Mouse (Mus musculus) embryonic facial prominence, embryonic 15.5 days (tissue): ENCODE results near the gene Sdhb. TPM values are rescaled to one million over a fixed set of nuclear protein-coding genes. Genes with fewer than 3 reads are reported as not detected.

Experiments used
- ATAC-seq: fragments of 200-750 bp; cut with Nextera tagmentation; 2 replicates; pipeline ENCODE4 v1.8.0; 2017; ENCODE audit warnings: low read depth, moderate TSS enrichment; ENCODE audit not compliant: insufficient number of reproducible peaks, low FRiP score, low TSS enrichment
- H3K27ac ChIP-seq: fragments of 300-500 bp; sonication (generic); replicated peaks from 2 replicates; pipeline ENCODE4 v1.5.1; 2015; ENCODE audit warnings: mild to moderate bottlenecking, inconsistent platforms
- H3K27me3 ChIP-seq: fragments of 300-500 bp; sonication (generic); 2 replicates; pipeline ENCODE4 v1.6.1; 2015; ENCODE audit warnings: inconsistent platforms
- H3K36me3 ChIP-seq: fragments of 300-500 bp; sonication (generic); 2 replicates; pipeline ENCODE4 v1.6.1; 2015; ENCODE audit warnings: mild to moderate bottlenecking, inconsistent platforms
- H3K4me1 ChIP-seq: fragments of 300-500 bp; sonication (generic); 2 replicates; pipeline ENCODE4 v1.6.1; 2015; ENCODE audit warnings: inconsistent platforms
- H3K4me2 ChIP-seq: fragments of 300-500 bp; sonication (generic); replicated peaks from 2 replicates; pipeline ENCODE4 v1.6.1; 2015; ENCODE audit warnings: mild to moderate bottlenecking, inconsistent platforms
- H3K4me3 ChIP-seq: fragments of 300-500 bp; sonication (generic); replicated peaks from 2 replicates; pipeline ENCODE4 v1.5.1; 2015; ENCODE audit warnings: mild to moderate bottlenecking, inconsistent platforms
- H3K9ac ChIP-seq: fragments of 300-500 bp; sonication (generic); 2 replicates; pipeline ENCODE4 v1.6.1; 2015; ENCODE audit warnings: inconsistent platforms
- H3K9me3 ChIP-seq: fragments of 300-500 bp; sonication (generic); replicated peaks from 2 replicates; pipeline ENCODE4 v1.6.1; 2016; ENCODE audit warnings: inconsistent platforms
- WGBS: fragments of 180-500 bp; shearing (Covaris S2); methylation state at CpG from one replicate; pipeline ENCODE4 v1.1.7; 2015; 5-methylcytosine and 5-hydroxymethylcytosine counted together
- polyA plus RNA-seq: library from polyadenylated mRNA; unstranded; fragments of >200 nt; fragmentation: Nextera tagmentation; extraction: Ambion mirVana; gene quantifications from 2 replicates; pipeline ENCODE4 v1.2.1, GENCODE M21; 2015

Gene Sdhb
- 356 and 362 TPM in 2 replicates for polyA plus RNA-seq

DNA sequence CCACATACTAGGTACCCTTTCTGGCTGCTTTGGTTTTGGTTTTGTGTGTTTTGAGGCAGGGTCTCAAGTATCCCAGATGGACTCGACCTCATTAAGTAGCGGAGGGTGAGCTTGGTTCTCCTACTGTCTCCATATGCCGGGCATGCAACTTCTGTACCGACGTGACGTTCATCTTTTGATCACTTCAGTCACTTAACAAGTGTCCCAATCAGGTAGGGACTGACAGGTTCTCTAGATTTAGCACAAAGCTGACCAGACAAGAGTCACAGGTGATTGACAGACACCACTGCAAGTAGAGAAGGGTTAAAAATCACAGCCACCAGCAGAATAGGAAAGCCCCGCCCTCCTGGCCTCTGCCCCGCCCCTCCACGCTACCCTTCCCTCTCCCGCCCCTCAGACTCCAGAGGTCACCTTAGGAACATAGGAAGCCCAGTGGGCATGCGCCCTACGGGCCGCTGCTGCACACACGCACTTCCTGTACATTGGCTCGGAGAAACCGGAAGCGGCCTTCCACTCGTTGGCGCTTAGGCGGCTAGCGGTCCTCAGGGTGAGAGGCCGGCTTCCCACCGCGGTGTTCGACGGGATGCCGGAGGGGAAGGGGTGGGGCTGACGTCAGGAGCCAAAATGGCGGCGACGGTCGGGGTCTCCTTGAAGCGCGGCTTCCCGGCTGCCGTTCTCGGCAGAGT is at the start of gene Sdhb:
TSS of gene Sdhb (plus strand) at position 423 of the 686 bp plus-strand sequence.
- H3K9me3 ChIP-seq, result no peaks in the 10 kb centered on the region
- peak within 1 kb of the TSS; percentile 90 for H3K4me2 ChIP-seq
- 0 out of 2 replicates have a peak, but pooled peaks cover 1% of the 10 kb centered on the region for H3K36me3 ChIP-seq
- no peaks in the 10 kb centered on the region for H3K27me3 ChIP-seq
- WGBS, result 2% methylated on average over 37 of the region's 37 CpGs
- ATAC-seq, result peak; percentile 95
- peaks cover 51% of the 10 kb centered on the region for H3K4me1 ChIP-seq
- H3K27ac ChIP-seq, result peak within 1 kb of the TSS; percentile 85
- H3K4me3 ChIP-seq, result peak within 1 kb of the TSS; percentile 94
- peak within 1 kb of the TSS; percentile 90 for H3K9ac ChIP-seq

DNA sequence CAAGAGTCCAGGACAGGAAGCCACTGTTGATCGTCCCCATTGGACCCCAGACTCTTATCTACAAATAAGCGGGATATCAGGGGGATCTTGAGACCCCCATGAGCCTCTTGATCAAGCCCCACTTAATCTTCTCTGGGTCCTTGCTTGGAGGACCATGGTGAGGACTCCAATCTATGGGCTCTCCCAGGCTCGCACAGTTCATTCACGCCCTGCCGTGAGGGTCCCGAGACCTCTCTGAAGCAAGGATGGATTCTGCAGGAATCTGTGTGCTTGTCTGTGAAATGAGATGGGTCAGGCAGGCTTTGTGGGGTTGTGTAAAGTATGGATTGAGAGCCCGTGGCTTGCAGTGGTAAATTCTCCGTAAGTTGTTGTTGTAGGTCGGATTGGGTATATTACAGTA is 49.6 kb upstream of the Sdhb start:
- Histone ChIP-seq H3K4me3 (no peak overlapping the region), H3K4me2 (no peak overlapping the region), H3K4me1 (peaks cover 23% of the 10 kb centered on the region), H3K9ac (no peak overlapping the region), H3K36me3 (no peaks in the 10 kb centered on the region), H3K9me3 (no peaks in the 10 kb centered on the region), H3K27me3 (peaks cover 29% of the 10 kb centered on the region), H3K27ac (no peak overlapping the region)
- WGBS, result 87% methylated on average over 9 of the region's 9 CpGs
- no peak for ATAC-seq

DNA sequence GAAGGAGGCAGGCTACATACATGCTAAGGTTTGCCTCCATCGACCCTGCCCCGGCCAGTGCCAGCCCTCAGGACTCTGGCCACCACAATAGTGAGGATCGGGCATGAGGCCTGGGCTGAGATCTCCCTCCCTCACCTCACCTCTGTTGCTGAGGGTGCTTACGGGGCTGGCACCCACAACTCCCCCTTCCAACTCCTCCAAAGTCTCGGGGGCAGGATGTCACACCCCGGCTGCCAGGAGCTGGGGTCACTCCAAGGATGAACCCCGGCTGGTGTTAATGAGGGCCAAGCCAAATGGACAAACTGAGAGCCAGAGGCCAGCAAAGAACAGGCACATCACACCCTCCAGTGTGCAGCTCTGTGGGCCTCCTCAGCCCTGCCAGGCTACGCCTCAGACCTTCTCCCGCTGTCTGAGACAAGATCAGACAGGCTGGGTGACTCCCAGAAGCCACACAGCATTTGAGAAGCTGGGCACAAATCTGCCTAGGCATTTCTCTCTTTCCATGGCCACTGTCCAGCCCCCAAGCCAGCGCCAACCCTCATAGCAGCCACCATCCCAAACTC is 48.7 kb upstream of the Sdhb start:
- ATAC-seq, result no peak
- WGBS, result 78% methylated on average over 10 of the region's 10 CpGs
- H3K4me2 ChIP-seq, result no peak overlapping the region

DNA sequence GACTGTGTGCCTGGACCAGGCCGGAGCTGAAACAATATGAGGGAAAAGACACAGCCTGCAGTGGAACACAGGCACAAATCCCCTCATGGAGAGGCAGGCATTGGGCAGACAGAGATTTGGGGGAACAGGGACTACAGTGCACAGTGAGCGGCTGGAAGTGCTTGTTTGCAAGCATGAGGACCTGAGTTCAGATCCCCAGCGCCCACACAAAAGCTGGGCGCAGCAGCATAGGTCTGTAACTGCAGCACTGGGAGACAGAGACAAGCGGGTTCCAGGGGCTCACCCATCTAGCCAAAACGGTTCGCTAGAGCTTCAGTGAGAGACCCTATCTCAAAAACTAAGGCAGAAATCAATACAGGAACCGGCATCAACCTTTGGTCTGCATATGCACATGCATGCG is 47.4 kb upstream of the Sdhb start:
- 90% methylated on average over 9 of the region's 9 CpGs for WGBS
- H3K27me3 ChIP-seq, result peaks cover 8% of the 10 kb centered on the region
- H3K4me2 ChIP-seq, result no peak overlapping the region
- no peak overlapping the region for H3K4me3 ChIP-seq
- no peaks in the 10 kb centered on the region for H3K9me3 ChIP-seq
- no peak overlapping the region for H3K27ac ChIP-seq
- peaks cover 20% of the 10 kb centered on the region for H3K4me1 ChIP-seq
- ATAC-seq, result no peak
- H3K9ac ChIP-seq, result no peak overlapping the region
- no peaks in the 10 kb centered on the region for H3K36me3 ChIP-seq

More for the DNA sequence above, 48.7 kb upstream of the Sdhb start:
- Histone ChIP-seq H3K27me3 (peaks cover 20% of the 10 kb centered on the region), H3K27ac (no peak overlapping the region), H3K9ac (no peak overlapping the region), H3K36me3 (no peaks in the 10 kb centered on the region), H3K9me3 (no peaks in the 10 kb centered on the region), H3K4me1 (peaks cover 20% of the 10 kb centered on the region), H3K4me3 (no peak overlapping the region)

DNA sequence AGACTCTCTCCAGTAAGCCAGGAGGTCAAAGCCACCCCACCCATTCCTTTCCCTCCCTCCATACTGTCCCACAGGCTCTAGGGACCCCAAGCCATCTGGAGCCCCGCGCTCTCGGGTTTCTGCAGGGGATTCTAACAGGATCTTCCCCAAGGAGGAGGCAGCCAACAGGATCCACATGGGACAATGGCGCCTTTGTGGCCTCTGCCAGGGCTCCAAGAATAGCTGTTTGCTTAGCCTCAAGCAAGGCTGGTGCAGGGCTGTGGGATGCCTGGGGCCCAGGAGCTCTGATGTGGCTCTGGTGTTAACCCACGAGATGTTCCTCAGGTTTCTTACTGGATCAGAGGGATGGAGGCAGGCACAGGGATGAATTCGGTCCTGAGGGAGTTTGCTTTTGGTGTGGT is 46.3 kb upstream of the Sdhb start:
- peak overlapping the region; percentile 48; the same call in 1 of the 2 replicates for H3K27ac ChIP-seq
- 31% methylated on average over 6 of the region's 6 CpGs for WGBS
- peak; percentile 81 for ATAC-seq

DNA sequence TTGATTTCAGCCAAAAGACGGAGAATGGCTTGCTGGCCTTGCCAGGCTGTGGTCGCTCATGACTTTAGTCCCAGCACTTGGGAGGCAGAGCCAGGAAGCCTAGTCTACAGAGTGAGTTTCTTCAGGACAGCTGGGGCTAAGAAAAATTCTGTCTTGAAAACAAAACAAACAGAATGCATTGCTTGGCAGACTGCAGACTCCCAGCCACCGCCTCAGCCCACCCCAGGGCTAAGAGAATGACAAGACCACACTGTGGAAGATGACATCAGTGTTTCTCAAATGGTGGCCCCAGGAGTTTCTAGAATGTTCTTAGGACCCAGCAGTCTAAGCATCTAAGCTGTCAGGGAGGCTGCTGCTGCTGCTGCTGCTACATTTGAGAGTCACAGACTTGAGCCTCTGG is 45.8 kb upstream of the Sdhb start:
- 46% methylated on average over 3 of the region's 3 CpGs for WGBS
- H3K27me3 ChIP-seq, result no peaks in the 10 kb centered on the region
- ATAC-seq, result peak; percentile 70
- H3K9me3 ChIP-seq, result no peaks in the 10 kb centered on the region
- H3K36me3 ChIP-seq, result no peaks in the 10 kb centered on the region
- H3K27ac ChIP-seq, result peak overlapping the region; percentile 70
- H3K4me1 ChIP-seq, result peaks cover 20% of the 10 kb centered on the region
- H3K9ac ChIP-seq, result no peak overlapping the region
- no peak overlapping the region for H3K4me2 ChIP-seq
- no peak overlapping the region for H3K4me3 ChIP-seq

More for the DNA sequence above, 46.3 kb upstream of the Sdhb start:
- H3K36me3 ChIP-seq, result no peaks in the 10 kb centered on the region
- H3K27me3 ChIP-seq, result peaks cover under 1% of the 10 kb centered on the region; the same call in 1 of the 2 replicates
- no peak overlapping the region for H3K9ac ChIP-seq
- no peak overlapping the region for H3K4me2 ChIP-seq
- H3K9me3 ChIP-seq, result no peaks in the 10 kb centered on the region
- H3K4me3 ChIP-seq, result no peak overlapping the region
- peaks cover 20% of the 10 kb centered on the region for H3K4me1 ChIP-seq

DNA sequence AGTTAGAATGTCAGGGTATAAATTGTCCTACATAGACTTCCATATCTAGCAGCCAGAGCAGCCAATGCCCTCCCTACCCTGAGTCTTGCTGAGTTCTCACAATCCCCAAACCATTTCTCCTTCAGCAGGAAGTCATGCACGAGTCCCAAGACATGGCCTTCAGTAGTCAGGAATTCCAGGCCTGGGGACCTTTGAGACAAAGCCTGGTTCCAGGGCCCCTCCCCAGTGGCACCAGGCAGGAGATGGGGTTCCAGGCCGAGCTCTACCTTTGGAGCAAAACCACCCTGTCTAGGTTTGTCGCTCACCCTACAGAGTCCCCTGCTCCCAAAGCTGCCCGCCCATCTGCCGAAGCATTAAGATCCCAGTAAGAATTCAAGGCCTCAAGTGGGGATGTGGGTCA is 44.7 kb upstream of the Sdhb start:
- WGBS, result 87% methylated on average over 5 of the region's 5 CpGs
- no peak for ATAC-seq
- Histone ChIP-seq H3K4me2 (no peak overlapping the region), H3K27ac (no peak overlapping the region), H3K4me3 (no peak overlapping the region), H3K9ac (no peak overlapping the region), H3K27me3 (no peaks in the 10 kb centered on the region), H3K9me3 (no peaks in the 10 kb centered on the region), H3K36me3 (no peaks in the 10 kb centered on the region), H3K4me1 (peaks cover 13% of the 10 kb centered on the region; the same call in 1 of the 2 replicates)

DNA sequence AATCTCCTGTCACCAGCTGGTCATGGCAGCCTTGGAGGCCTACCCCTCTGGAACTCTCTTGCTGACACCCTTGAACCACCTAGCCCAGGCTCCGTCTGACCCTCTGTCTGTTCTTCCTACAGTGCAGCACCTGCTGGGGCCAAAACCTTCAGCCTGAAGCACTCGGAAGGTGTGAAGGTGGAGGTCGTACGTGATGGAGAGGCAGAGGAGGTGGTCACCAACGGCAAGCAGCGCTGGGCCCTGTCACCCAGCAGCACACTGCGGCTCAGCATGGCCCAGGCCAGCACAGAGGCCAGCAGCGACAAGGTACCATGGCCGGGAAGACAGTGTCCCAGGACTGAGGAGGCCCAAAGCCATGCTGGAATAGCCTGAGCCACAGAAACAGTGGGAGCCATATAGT is 43.6 kb upstream of the Sdhb start:
- 92% methylated on average over 9 of the region's 9 CpGs for WGBS

DNA sequence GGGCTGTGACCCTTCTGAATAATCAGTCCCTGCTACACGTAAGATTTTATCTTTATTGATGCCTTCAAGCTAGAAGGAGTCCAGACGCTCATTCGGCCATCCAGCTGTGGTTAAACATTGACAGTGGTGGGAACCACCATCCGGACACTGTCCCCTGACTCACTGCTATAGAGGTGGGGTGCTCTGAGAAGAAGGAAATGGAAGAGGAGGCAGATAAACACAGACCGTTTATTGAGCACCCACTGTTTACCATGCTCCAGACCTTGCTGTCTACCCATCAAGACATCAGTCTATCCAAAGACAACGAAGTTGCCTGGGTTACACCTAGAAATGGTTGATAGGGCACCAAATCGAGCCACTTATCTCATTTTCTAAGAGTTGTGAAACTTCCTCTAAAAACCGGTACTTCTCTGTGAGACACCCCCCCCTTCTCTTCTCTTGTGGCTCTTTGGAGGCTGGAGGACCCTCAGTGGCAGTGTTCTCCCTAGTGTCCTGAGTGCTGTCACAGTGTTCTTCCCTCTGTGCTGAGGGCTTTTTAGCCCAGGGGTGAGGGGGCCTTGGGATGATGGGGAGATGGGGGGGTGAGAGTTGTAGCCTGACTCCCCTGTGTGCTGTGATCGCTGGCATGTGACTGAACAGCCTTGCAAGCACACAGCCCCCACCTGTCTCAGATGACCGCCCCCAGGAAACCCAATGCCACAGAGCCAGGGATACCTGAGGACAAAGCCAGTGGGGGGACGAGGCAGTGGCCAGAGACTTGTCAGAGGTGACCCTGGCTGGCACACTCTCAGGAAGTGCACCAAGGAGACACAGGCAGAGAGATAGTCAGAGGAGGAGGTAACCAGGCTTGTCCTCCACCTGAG is 40.8 kb upstream of the Sdhb start:
- no peak for ATAC-seq
- no peak overlapping the region for H3K4me3 ChIP-seq
- H3K9me3 ChIP-seq, result no peaks in the 10 kb centered on the region
- no peak overlapping the region for H3K4me2 ChIP-seq
- 67% methylated on average over 11 of the region's 11 CpGs for WGBS
- H3K27me3 ChIP-seq, result no peaks in the 10 kb centered on the region
- no peak overlapping the region for H3K27ac ChIP-seq
- peaks cover 4% of the 10 kb centered on the region; the same call in 1 of the 2 replicates for H3K4me1 ChIP-seq
- H3K9ac ChIP-seq, result no peak overlapping the region
- no peaks in the 10 kb centered on the region for H3K36me3 ChIP-seq

More for the DNA sequence above, 43.6 kb upstream of the Sdhb start:
- H3K27ac ChIP-seq, result no peak overlapping the region
- ATAC-seq, result no peak
- no peak overlapping the region for H3K4me3 ChIP-seq
- no peak overlapping the region for H3K9ac ChIP-seq
- no peaks in the 10 kb centered on the region for H3K36me3 ChIP-seq
- peaks cover 11% of the 10 kb centered on the region; the same call in 1 of the 2 replicates for H3K4me1 ChIP-seq
- no peak overlapping the region for H3K4me2 ChIP-seq
- H3K9me3 ChIP-seq, result no peaks in the 10 kb centered on the region
- H3K27me3 ChIP-seq, result no peaks in the 10 kb centered on the region

DNA sequence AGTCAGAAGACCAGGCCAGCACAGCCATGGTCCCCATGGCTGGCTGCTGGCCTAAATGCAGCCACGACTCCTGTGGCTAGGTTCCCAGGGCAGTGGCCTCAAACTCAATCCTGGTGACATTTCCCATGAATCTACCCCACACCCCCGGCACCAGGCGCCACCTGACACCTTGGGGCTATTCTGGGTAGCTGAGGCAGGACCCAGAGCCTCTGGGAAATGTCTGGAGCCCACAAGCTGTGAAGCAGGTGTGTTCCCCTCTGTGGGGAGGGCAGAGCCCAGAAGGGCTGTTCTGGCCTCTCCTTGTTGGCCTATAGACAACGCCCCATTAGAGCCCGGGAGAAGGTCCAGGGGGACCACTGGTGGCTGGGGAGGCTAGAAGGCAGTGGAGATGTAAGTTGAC is 38.5 kb upstream of the Sdhb start:
- WGBS, result 82% methylated on average over 5 of the region's 5 CpGs
- H3K27me3 ChIP-seq, result no peaks in the 10 kb centered on the region
- H3K36me3 ChIP-seq, result no peaks in the 10 kb centered on the region
- no peaks in the 10 kb centered on the region for H3K9me3 ChIP-seq
- H3K4me2 ChIP-seq, result no peak overlapping the region
- no peak overlapping the region for H3K9ac ChIP-seq
- no peak for ATAC-seq
- no peak overlapping the region for H3K4me3 ChIP-seq
- no peak overlapping the region for H3K27ac ChIP-seq
- no peaks in the 10 kb centered on the region for H3K4me1 ChIP-seq

DNA sequence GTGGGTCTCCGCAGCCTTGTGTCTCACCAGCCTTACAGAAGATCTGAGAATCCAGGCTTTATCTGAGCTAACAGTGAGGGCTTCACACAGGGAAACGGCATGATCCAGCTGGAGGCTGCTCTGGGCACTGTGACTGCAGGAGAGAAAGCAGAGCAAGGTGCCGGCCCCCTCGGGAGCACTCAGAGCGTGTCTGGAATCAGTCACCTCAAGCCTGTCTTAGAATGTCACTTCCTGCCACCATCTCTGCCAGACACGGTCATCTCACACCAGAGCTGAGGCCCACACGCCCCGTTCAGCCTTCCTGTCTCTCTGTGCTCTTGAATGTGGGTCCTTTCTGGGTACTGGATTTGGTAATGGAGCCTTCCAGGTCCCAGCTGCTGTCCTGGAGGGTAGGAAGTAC is 35.4 kb upstream of the Sdhb start:
- Histone ChIP-seq H3K9ac (no peak overlapping the region), H3K4me3 (no peak overlapping the region), H3K27me3 (no peaks in the 10 kb centered on the region), H3K36me3 (no peaks in the 10 kb centered on the region), H3K4me1 (no peaks in the 10 kb centered on the region), H3K4me2 (no peak overlapping the region), H3K9me3 (no peaks in the 10 kb centered on the region), H3K27ac (no peak overlapping the region)
- ATAC-seq, result no peak
- 65% methylated on average over 8 of the region's 8 CpGs for WGBS
